Mouse (Mus musculus) megakaryocyte, embryonic 14.5 days (primary cell): ENCODE results near the gene Aebp2.

Experiments
- FLI1 ChIP-seq: IDR thresholded peaks from 2 replicates; pipeline ENCODE4 v1.6.1; 2012; ENCODE audit warnings: low read length, inconsistent platforms, mixed read lengths
- GATA1 ChIP-seq: IDR thresholded peaks from 3 replicates; pipeline ENCODE4 v1.6.1; 2012; ENCODE audit warnings: mixed read lengths, low read length, inconsistent platforms, borderline replicate concordance

DNA sequence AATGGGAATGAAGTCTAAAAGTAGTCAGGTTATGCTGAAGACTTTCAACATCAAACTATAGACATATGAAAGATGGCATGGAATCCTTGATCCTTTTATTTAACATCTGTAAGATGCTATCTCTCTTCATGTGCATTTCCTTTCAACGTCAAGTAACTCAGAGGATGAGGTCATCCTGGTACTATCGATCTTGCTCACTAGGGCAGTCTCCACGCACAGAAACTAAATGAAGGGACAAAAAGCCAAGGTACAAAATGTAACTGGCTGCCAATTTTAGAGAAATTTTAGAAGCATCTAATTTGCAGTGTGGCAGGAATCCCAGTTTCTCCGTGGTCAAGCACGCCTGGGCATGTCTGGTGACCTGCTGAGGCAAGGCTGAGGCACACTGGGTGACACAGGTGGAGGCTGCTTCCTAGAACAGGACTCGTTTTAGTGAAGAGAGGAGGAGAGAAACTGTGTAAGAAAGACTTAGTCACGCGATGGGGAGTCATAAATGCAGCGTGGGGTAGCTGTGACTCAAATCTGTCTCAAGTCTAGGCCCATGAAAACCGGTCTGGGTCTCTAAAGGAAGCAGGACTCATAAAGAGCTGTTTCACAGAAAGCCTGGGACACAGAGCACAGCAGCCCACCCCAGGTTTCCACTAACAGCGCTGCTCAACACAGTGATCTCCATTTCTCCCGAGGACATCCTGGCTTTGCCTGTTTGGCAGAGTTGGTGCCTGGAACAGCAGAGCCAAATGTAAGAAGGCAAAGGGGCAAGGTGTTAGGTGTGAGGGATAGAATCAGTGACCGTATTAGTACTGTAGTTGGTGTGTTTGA, 1.7 kb upstream of the Aebp2 start:
- TF ChIP-seq GATA1 = no peak
- TF ChIP-seq FLI1 = no peak
